Mouse (Mus musculus) kidney, postnatal 36 days (tissue): ENCODE results near the gene Gipc2.
A peak's percentile ranks its signal among the peaks of the same experiment; 100 is the strongest.

Source experiments
- DNase-seq, 2 experiments: peaks; one replicate each; pipeline ENCODE4 v3.0.0; 2021 to 2022; ENCODE audit warnings: mixed read lengths in 2 of 2

The Gipc2 gene

GRCm38 (mm10) chr3:152113496-152113895, 52.5 kb downstream of the Gipc2 start:
- peak; percentile 63 to 79 for DNase-seq

- peak; percentile 30 to 38 for DNase-seq
Observed at GRCm38 (mm10) chr3:152112664-152113063, 53.4 kb downstream of the Gipc2 start.

- no peak for DNase-seq
Observed at GRCm38 (mm10) chr3:152111482-152111881, 54.5 kb downstream of the Gipc2 start.

GRCm38 (mm10) chr3:152111081-152111480, 54.9 kb downstream of the Gipc2 start:
- peak; percentile 87 to 91 for DNase-seq

DNA sequence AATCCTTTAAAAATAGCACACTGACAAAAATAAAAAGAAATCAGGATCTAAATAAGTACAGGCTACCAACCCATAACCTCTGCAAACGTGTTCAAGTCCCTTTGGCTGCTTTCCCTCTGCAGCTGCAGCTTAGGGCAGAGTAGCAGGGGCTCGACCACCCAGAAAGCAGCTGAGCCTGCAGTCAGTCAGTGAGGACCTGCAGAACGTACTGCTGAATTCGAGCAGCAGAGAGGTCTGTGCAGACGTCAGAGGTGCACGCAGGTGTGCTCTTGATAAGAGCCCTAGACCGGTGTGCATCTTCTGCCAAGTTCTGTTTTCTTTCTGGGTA, 56.8 kb downstream of the Gipc2 start:
- DNase-seq = no peak

DNA sequence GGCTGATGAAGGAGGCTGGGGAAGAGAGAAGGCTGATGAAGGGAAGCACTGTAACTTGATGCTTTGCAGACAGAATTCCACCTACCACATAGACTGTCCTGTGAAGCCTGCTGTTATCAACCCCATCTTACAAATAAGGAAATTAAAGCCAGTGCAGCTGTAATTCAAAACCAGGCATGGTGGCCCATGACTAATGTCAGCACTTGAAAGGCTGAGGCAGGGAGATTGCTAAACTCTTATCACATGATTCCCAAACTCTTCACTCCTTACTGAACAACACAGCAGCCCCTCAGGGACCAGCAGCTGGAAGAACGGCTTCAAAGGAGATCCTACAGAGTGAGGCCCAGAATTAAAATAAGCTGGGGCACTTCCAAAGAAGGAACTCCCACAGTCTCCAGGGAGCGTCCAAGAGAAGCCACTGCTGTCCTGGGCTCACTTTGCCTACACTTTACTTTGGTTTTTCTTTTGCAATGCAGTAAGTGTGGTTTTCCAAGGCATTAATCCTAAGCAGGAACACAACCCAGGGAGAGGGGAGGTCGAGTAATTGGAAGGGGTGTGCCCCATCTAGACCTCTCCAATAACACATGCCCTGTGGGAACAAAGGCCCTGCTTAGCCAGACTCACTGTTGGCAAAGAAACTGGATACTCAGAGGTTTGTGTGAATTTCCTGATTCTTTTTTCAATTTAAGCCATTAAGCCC, 57.3 kb downstream of the Gipc2 start:
- no peak for DNase-seq

DNA sequence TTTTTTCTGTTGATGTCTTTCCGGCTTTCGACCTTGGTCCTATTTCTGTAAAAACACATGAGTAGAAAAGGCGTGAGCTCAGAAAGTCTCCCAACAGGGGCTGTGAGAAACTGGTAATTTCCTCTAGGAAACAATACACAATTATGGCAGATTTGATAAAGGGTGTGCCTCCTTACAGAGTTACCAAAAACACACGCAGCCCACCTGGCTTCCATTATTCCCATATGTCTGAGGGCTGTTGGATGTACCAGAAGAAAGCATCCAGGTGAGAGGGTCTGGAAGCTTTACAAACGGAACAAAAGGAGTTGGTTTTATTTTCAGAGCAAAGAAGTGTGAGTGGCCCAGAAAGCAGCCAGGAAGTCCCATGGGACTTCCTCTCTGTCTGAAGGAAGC, 58.0 kb downstream of the Gipc2 start:
- DNase-seq = no peak

GRCm38 (mm10) chr3:152107149-152108002, 58.7 kb downstream of the Gipc2 start:
- peak in 1 of 2 experiments; percentile 34 for DNase-seq

- DNase-seq = no peak
Observed at GRCm38 (mm10) chr3:152106225-152107148, 59.5 kb downstream of the Gipc2 start.

DNA sequence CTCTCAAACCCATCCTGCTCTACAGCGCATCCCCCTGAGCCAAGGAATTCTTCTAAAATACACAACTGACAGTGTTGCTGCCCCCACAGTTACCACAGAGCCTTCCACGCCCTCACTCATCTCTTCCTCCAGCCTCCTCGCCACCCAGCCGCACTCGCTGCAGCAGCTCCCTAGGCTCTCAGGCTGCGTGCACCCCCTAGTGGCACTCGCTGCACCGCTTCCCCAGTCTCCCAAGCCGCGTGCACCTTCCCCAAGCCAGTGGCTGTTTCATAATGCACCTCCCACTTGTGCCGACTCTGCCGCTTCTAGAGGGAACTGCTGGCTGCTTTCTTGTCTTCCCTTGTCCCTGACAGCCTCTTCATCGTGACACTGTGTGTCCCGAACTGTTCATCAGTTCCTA, 60.7 kb downstream of the Gipc2 start:
- peak in 1 of 2 experiments; percentile 75 for DNase-seq

DNA sequence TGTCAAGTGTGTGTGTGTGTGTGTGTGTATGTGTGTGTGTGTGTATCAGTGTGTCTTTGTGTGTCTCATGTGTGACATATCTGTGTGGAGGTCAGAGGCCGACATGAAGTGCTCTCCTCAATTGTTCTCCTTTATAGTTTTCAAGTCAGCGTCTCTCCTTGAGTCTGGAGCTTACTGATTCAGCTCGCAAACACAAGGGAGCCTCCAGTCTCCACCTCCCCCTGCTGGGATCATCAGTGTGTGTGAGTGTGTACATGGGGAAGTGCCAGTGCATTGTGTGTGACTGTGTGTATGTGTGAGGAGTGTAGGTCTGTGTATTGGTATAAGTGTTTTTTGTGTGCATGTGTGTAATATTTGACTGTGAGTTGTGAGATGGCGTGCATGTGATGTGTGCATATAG, 62.6 kb downstream of the Gipc2 start:
- no peak for DNase-seq

GRCm38 (mm10) chr3:152101459-152101858, 64.6 kb downstream of the Gipc2 start:
- no peak for DNase-seq

- DNase-seq = no peak
Observed at GRCm38 (mm10) chr3:152100119-152100818, 65.8 kb downstream of the Gipc2 start.

DNA sequence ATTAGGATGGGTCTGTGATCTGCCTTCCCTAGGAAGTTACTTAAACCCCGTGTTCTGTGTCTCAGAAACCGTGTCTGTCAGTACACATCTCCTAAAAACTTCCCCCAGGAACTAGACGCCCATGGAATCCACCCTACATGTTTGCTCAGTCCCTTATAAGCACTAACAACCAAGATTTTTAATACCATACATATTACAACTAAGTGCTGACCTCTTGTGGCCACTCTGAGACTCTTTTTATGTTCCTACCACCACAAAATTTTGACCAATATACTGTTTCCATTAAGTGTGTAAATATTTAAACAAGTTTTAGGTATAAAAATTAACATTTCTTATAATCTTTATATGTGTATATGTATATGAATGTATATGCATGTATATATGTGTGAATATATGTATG, 71.0 kb downstream of the Gipc2 start:
- DNase-seq = peak in 1 of 2 experiments; percentile 47

- no peak for DNase-seq
Observed at GRCm38 (mm10) chr3:152092385-152093057, 73.5 kb downstream of the Gipc2 start.

GRCm38 (mm10) chr3:152089178-152089577, 76.9 kb downstream of the Gipc2 start:
- peak; percentile 47 to 77 for DNase-seq

DNA sequence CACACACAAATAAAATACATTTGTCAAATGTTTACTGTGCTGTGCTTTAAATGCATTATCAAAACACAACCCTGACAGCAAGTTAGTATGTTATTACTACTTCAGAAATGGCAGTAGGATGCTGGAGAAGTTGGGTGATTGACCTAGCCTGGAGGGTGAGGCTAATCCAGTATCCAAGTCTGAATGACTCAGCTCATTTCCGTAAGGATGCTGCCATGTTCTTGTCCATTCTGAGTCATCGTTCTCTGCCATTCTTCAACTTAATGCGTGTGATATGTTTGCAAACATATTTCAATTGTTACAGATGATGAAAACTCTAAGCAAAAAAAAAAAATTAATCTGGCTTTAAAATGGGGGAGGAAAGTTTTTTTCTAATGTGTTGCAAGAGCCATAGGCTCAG, 84.6 kb downstream of the Gipc2 start:
- no peak for DNase-seq

DNA sequence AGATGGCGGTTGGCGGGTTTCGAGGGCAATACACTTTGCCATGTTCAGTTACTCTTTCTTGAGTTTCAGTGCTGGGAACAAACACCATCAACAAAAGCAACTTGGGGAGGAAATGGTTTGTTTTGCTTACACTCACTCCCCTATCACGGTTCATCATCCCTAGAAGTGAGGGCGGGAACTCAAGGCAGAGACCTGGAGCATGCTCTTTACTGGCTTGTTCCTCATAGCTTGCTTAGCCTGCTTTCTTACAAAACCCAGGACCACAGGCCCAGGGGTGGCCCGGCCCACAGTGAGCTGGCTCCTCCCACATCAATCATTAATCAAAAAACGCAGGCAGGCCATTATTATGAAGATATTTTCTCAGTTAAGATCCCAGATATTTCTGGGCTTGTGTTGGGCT, 89.9 kb downstream of the Gipc2 start:
- peak in 1 of 2 experiments; percentile 22 for DNase-seq

DNA sequence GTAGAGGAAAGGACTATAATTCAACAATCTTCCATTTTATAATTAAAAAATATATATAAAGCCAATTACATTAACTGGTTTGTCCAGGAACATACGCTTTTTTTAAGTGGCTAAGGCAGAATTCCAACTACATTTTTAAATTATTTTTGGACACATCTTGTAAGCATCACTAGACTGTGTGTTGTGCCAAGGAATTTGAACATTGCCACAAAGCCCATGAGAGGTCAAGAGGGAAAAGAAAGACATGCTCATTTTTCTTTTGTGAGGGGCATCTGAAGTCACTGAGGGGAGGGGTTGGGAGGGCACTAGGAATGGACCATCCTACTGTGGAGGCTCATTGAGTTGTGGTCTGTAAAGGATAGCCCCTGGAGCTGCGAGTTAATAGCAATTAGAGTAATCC, 97.0 kb downstream of the Gipc2 start:
- DNase-seq = no peak

DNA sequence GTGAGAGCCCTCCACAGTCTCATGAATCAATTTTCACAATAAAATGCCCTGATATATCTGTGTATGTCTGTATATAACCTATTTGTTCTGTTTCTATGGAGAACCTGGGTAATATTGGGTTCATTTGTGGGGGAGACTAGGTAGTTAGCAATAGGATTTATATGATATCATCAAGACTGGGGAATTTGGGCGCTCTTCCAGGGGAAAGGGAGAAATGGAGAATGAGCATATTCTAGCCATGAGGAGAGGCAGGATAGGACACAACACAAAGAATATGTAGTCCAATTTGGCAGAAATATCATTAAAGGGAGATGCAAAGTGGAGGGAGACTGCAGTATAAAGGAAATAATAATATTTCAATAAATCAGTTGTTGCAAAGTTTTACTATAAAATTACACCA, 97.7 kb downstream of the Gipc2 start:
- DNase-seq = no peak

DNA sequence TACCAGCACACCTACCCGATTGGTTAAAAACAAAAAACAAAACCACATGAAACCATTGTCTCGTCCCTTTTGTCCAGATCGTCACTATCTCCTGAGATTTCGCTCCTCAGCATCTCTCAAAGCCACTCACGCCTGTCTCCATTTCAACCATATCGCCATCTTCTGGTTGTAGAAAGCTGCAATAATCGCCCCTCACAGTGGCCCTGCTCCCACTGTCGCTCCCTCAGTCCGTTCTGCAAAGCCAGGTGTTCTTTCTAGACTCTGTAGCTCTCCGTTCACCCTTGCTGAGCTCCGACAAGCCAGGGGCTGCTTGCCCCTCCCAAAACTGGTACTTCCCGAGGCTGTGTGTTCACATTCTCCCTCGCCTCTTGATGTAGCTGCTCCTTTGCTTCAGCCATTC, 99.3 kb downstream of the Gipc2 start:
- DNase-seq = no peak

GRCm38 (mm10) chr3:152065806-152066205, 100.2 kb downstream of the Gipc2 start:
- no peak for DNase-seq
